27 mouse cellular contexts compared by ENCODE assay signal in genomic region chr13:99672714-99673113, GRCm38 (mm10).
A peak's percentile ranks its signal among the peaks of the same experiment; 100 is the strongest.
DNase-seq lines count a peak whose midpoint lies in the region; ATAC-seq and TF ChIP-seq lines count a peak whose summit lies in the region.
"Had no signal": no experiment of that assay in that cellular context is flagged by ENCODE, and none has a peak within 500 bp of the region (broad histone marks: within the 10 kb centered on the region; RNA-seq: fewer than 3 reads in every experiment).

No protein-coding gene starts in this region.

- DNase-seq in cerebellum, adult 2 months = peak; percentile 48 to 60
- DNase-seq in cerebellum, postnatal 4 days (ENCODE audit: low spot score in 2 of 2) = no peak
- DNase-seq in kidney, adult 9 months = peak; percentile 3
- no peak for DNase-seq in kidney, adult 18-20 months
- peak; percentile 16 for DNase-seq in lung, postnatal 10 days
- no peak for DNase-seq in lung, postnatal 14 days
- DNase-seq in cerebellum, postnatal 25 days = peak; percentile 26 to 66
- DNase-seq: adrenal gland, adult 2 months; B cell, adult 2 months; heart, postnatal 36 days; left cerebral cortex, postnatal 4 days; right cerebral cortex, adult 18-20 months; right cerebral cortex, postnatal 4 days; thymus, postnatal 14 days had no signal

- WGBS in cerebellum, adult 2 months = 77% methylated on average over 1 of the region's 1 CpGs

- H3K27me3 ChIP-seq in cerebellum, adult 2 months (ENCODE audit: control insufficient read depth, insufficient read depth, low read length) = no peaks in the 10 kb centered on the region
- H3K27me3 ChIP-seq: CH12.LX; heart, embryonic 15.5 days; limb, embryonic 15.5 days; liver, embryonic 15.5 days; lung, embryonic 15.5 days; neural tube, embryonic 15.5 days; Patski had no signal

- no peak for TF ChIP-seq CTCF in cerebellum, adult 2 months (IDR thresholded peaks at IDR 0.05; ENCODE audit: borderline replicate concordance, insufficient read depth, low read depth, low read length)

- H3K27ac ChIP-seq in cerebellum, adult 2 months (ENCODE audit: insufficient read depth, low read length) = no peak overlapping the region
- H3K27ac ChIP-seq: heart, embryonic 15.5 days; hindbrain, embryonic 14.5 days; left cerebral cortex, adult 2 months; limb, embryonic 15.5 days; liver, embryonic 15.5 days; lung, embryonic 15.5 days; macrophage; neural tube, embryonic 15.5 days had no signal

- peaks cover 24% of the 10 kb centered on the region for H3K4me1 ChIP-seq in cerebellum, adult 2 months (ENCODE audit: control insufficient read depth, insufficient read depth, low read length)
- H3K4me1 ChIP-seq: limb, embryonic 15.5 days had no signal

- no peak overlapping the region for H3K4me3 ChIP-seq in cerebellum, adult 2 months (replicated peaks; ENCODE audit: insufficient read depth, low read depth, low read length)
- H3K4me3 ChIP-seq: heart, embryonic 15.5 days; left cerebral cortex, adult 2 months; limb, embryonic 15.5 days; liver, embryonic 15.5 days; lung, embryonic 15.5 days; neural tube, embryonic 15.5 days had no signal

- ATAC-seq in megakaryocyte, adult 5-6 weeks (ENCODE audit: poor library complexity, severe bottlenecking) = no peak
- ATAC-seq: forebrain, embryonic 14.5 days; inflammation-experienced regulatory T-cells, adult 6 months; Patski had no signal

- TF ChIP-seq POLR2A in cerebellum, adult 2 months (IDR thresholded peaks at IDR 0.05; ENCODE audit: borderline replicate concordance, insufficient read depth, low read length) = no peak

Comparison
In these comparisons a context has a peak if more than half of its experiments do, and no peak if none do; other contexts are left out.
1. DNase-seq: peak in cerebellum, adult 2 months (2 of 2), kidney, adult 9 months (single experiment), lung, postnatal 10 days (single experiment) and cerebellum, postnatal 25 days (2 of 2); none in cerebellum, postnatal 4 days (0 of 2), kidney, adult 18-20 months (single experiment) and lung, postnatal 14 days (single experiment).